Comparison of ENCODE assay signal across 18 mouse cellular contexts in the genomic region with DNA sequence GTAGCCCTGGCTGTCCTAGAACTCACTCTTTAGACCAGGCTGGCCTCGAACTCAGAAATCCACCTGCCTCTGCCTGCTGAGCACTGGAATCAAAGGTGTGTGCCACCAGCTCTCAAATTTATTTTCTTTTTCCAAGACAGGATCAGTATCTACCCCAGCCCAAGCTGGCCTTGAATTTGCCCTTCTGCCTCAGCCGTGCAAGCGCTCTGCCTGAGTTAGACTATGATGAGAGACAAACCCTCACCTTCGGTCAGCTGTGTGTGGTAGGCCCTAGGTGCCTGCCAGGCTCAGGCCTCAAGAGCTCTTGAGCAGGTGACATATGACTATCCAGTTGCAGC. TPM values are rescaled to one million over a fixed set of nuclear protein-coding genes. Genes with fewer than 3 reads are reported as not detected.
A peak's percentile ranks its signal among the peaks of the same experiment; 100 is the strongest.
DNase-seq lines count a peak whose midpoint lies in the region; ATAC-seq and TF ChIP-seq lines count a peak whose summit lies in the region.
"Had no signal": no experiment of that assay in that cellular context is flagged by ENCODE, and none has a peak within 500 bp of the region (broad histone marks: within the 10 kb centered on the region; RNA-seq: fewer than 3 reads in every experiment).

No protein-coding gene starts in this region.

- H3K27me3 ChIP-seq in heart, adult 2 months (ENCODE audit: control insufficient read depth, insufficient read depth, low read length): no peaks in the 10 kb centered on the region
- no peaks in the 10 kb centered on the region for H3K27me3 ChIP-seq in liver, adult 2 months (ENCODE audit: control insufficient read depth, insufficient read depth, low read length)
- no peaks in the 10 kb centered on the region for H3K27me3 ChIP-seq in MEL (ENCODE audit: control insufficient read depth in 1 of 2, insufficient read depth in 2 of 2, low read length in 2 of 2)
- H3K27me3 ChIP-seq in liver, embryonic 13.5 days: no peaks in the 10 kb centered on the region
- no peaks in the 10 kb centered on the region for H3K27me3 ChIP-seq in forebrain, embryonic 16.5 days (replicated peaks; ENCODE audit: control insufficient read depth, insufficient read depth, low read length)
- H3K27me3 ChIP-seq: hindbrain, embryonic 15.5 days; limb, embryonic 13.5 days; midbrain, embryonic 12.5 days; neural tube, embryonic 15.5 days had no signal

- H3K9me3 ChIP-seq in MEL (replicated peaks; ENCODE audit: insufficient read depth, low read length): no peaks in the 10 kb centered on the region
- no peaks in the 10 kb centered on the region for H3K9me3 ChIP-seq in liver, embryonic 13.5 days (replicated peaks)
- no peaks in the 10 kb centered on the region for H3K9me3 ChIP-seq in forebrain, embryonic 16.5 days (ENCODE audit: control insufficient read depth, low read length)
- H3K9me3 ChIP-seq: hindbrain, embryonic 15.5 days; limb, embryonic 13.5 days; midbrain, embryonic 12.5 days; neural tube, embryonic 15.5 days had no signal

- no peak overlapping the region for H3K4me2 ChIP-seq in liver, embryonic 13.5 days
- H3K4me2 ChIP-seq in forebrain, embryonic 16.5 days (ENCODE audit: low read length): no peak overlapping the region
- H3K4me2 ChIP-seq: hindbrain, embryonic 15.5 days; midbrain, embryonic 12.5 days had no signal

- no peak for ATAC-seq in liver, embryonic 13.5 days (ENCODE audit: low read depth)
- ATAC-seq in forebrain, embryonic 16.5 days: no peak
- ATAC-seq: intestine, postnatal 0 days had no signal

- no peak for TF ChIP-seq CTCF in heart, adult 2 months (IDR thresholded peaks at IDR 0.05)
- TF ChIP-seq CTCF in liver, adult 2 months (IDR thresholded peaks at IDR 0.05; ENCODE audit: low read depth, low read length): no peak
- no peak for TF ChIP-seq CTCF in MEL (IDR thresholded peaks at IDR 0.05 in 2 of 3, conservative IDR thresholded peaks at IDR 0.05 in 1 of 3; ENCODE audit: control insufficient read depth in 1 of 3, insufficient read depth in 1 of 3, low read depth in 2 of 3, low read length in 3 of 3, poor library complexity in 1 of 3, severe bottlenecking in 1 of 3)

- no peak overlapping the region for H3K4me3 ChIP-seq in heart, adult 2 months
- H3K4me3 ChIP-seq in liver, adult 2 months (ENCODE audit: insufficient read depth, low read depth, low read length): no peak overlapping the region
- H3K4me3 ChIP-seq in MEL (ENCODE audit: control insufficient read depth in 1 of 2, insufficient read depth in 1 of 2, low read depth in 2 of 2, low read length in 2 of 2): no peak overlapping the region
- no peak overlapping the region for H3K4me3 ChIP-seq in liver, embryonic 13.5 days (replicated peaks)
- no peak overlapping the region for H3K4me3 ChIP-seq in forebrain, embryonic 16.5 days (replicated peaks; ENCODE audit: low read length)
- H3K4me3 ChIP-seq: hindbrain, embryonic 15.5 days; midbrain, embryonic 12.5 days; neural tube, embryonic 15.5 days had no signal

- H3K79me2 ChIP-seq in heart, adult 2 months (replicated peaks; ENCODE audit: control insufficient read depth, insufficient read depth, low read length): no peaks in the 10 kb centered on the region
- H3K79me2 ChIP-seq in liver, adult 2 months (ENCODE audit: control insufficient read depth, insufficient read depth, low read length): peaks cover 21% of the 10 kb centered on the region; the same call in 1 of the 2 replicates
- peaks cover 21% of the 10 kb centered on the region for H3K79me2 ChIP-seq in MEL (ENCODE audit: control insufficient read depth, insufficient read depth, low read length, poor library complexity)

- TF ChIP-seq EP300 in heart, adult 2 months (IDR thresholded peaks at IDR 0.05; ENCODE audit: insufficient read depth, low read depth, low read length): no peak
- TF ChIP-seq EP300 in MEL (IDR thresholded peaks at IDR 0.05; ENCODE audit: low read depth in 1 of 2, low read length in 2 of 2): no peak

- no peak for TF ChIP-seq POLR2A in heart, adult 2 months (IDR thresholded peaks at IDR 0.05; ENCODE audit: insufficient read depth, low read depth, low read length)
- no peak for TF ChIP-seq POLR2A in liver, adult 2 months (IDR thresholded peaks at IDR 0.05; ENCODE audit: extremely low read depth, insufficient read depth, low read length)
- TF ChIP-seq POLR2A in MEL (IDR thresholded peaks at IDR 0.05; ENCODE audit: control insufficient read depth in 1 of 2, insufficient read depth in 1 of 2, low read depth in 1 of 2, low read length in 2 of 2, poor library complexity in 1 of 2): no peak; a peak in 1 of 4 replicates

- H3K9ac ChIP-seq in heart, adult 2 months (ENCODE audit: low read depth, low read length): no peak overlapping the region
- no peak overlapping the region for H3K9ac ChIP-seq in liver, adult 2 months (ENCODE audit: low read depth, low read length)
- H3K9ac ChIP-seq in MEL (ENCODE audit: control insufficient read depth, low read depth, low read length, poor library complexity, severe bottlenecking): peak overlapping the region; percentile 71
- H3K9ac ChIP-seq in liver, embryonic 13.5 days: no peak overlapping the region
- H3K9ac ChIP-seq in forebrain, embryonic 16.5 days (replicated peaks; ENCODE audit: low read depth, low read length): no peak overlapping the region
- H3K9ac ChIP-seq: hindbrain, embryonic 15.5 days; limb, embryonic 13.5 days; midbrain, embryonic 12.5 days; neural tube, embryonic 15.5 days had no signal

- intact Hi-C loops in heart, adult 2 months (cut with DNase I): no loop called here
- intact Hi-C loops in heart, postnatal 10 days (cut with DNase I): no loop called here

- H3K27ac ChIP-seq in heart, adult 2 months: peak overlapping the region; percentile 56; the same call in 1 of the 2 replicates
- H3K27ac ChIP-seq in liver, adult 2 months (replicated peaks; ENCODE audit: insufficient read depth, low read depth, low read length): peak overlapping the region; percentile 38
- H3K27ac ChIP-seq in MEL (ENCODE audit: control insufficient read depth, low read depth, low read length): peak overlapping the region; percentile 99
- peak overlapping the region; percentile 24 for H3K27ac ChIP-seq in liver, embryonic 13.5 days
- H3K27ac ChIP-seq in forebrain, embryonic 16.5 days (ENCODE audit: low read length): no peak overlapping the region
- H3K27ac ChIP-seq: hindbrain, embryonic 15.5 days; midbrain, embryonic 12.5 days; neural tube, embryonic 15.5 days had no signal

- peaks cover 14% of the 10 kb centered on the region for H3K4me1 ChIP-seq in heart, adult 2 months (ENCODE audit: control insufficient read depth, insufficient read depth, low read length)
- peaks cover 31% of the 10 kb centered on the region for H3K4me1 ChIP-seq in liver, adult 2 months (ENCODE audit: control insufficient read depth, insufficient read depth, low read length)
- H3K4me1 ChIP-seq in MEL (ENCODE audit: control insufficient read depth in 1 of 2, insufficient read depth in 2 of 2, low read length in 2 of 2): peaks cover 41 to 52% of the 10 kb centered on the region in 2 experiments
- H3K4me1 ChIP-seq in liver, embryonic 13.5 days (replicated peaks): peaks cover 61% of the 10 kb centered on the region
- H3K4me1 ChIP-seq in forebrain, embryonic 16.5 days (replicated peaks; ENCODE audit: control insufficient read depth, insufficient read depth, low read length): peaks cover 9% of the 10 kb centered on the region

- no peak for DNase-seq in heart, adult 2 months
- DNase-seq in heart, postnatal 10 days: no peak
- no peak for DNase-seq in liver, adult 2 months (ENCODE audit: extremely low read depth, low read depth, low spot score)
- no peak for DNase-seq in liver
- no peak for DNase-seq in MEL (ENCODE audit: low read depth, low spot score)
- no peak for DNase-seq in liver, embryonic 13.5 days
- DNase-seq in gastrocnemius, adult 8-10 months (ENCODE audit: low spot score in 2 of 2): no peak
- DNase-seq: cerebellum, postnatal 25 days; heart, postnatal 14 days; kidney, postnatal 4 days; right cerebral cortex, postnatal 4 days had no signal

- peaks cover 52% of the 10 kb centered on the region for H3K36me3 ChIP-seq in heart, adult 2 months (ENCODE audit: control insufficient read depth, insufficient read depth, low read length)
- peaks cover 45% of the 10 kb centered on the region for H3K36me3 ChIP-seq in liver, adult 2 months (ENCODE audit: control insufficient read depth, insufficient read depth, low read length)
- H3K36me3 ChIP-seq in MEL (ENCODE audit: control insufficient read depth in 1 of 2, insufficient read depth in 2 of 2, low read length in 2 of 2): peaks cover 0 to 62% of the 10 kb centered on the region in 2 experiments; a peak in 3 of 4 replicates
- peaks cover 26% of the 10 kb centered on the region for H3K36me3 ChIP-seq in liver, embryonic 13.5 days
- no peaks in the 10 kb centered on the region for H3K36me3 ChIP-seq in forebrain, embryonic 16.5 days (ENCODE audit: control insufficient read depth, insufficient read depth)
- H3K36me3 ChIP-seq: hindbrain, embryonic 15.5 days; midbrain, embryonic 12.5 days; neural tube, embryonic 15.5 days had no signal

- WGBS in heart, adult 2 months: 82% methylated on average over 4 of the region's 4 CpGs
- WGBS in liver, adult 2 months: 57% methylated on average over 4 of the region's 4 CpGs
- 69% methylated on average over 4 of the region's 4 CpGs for WGBS in liver, embryonic 13.5 days (ENCODE audit: insufficient replicate concordance)
- 94% methylated on average over 4 of the region's 4 CpGs for WGBS in forebrain, embryonic 16.5 days

- TF ChIP-seq RAD21 in MEL (IDR thresholded peaks at IDR 0.05; ENCODE audit: low read depth, low read length): no peak

RNA-seq across cellular contexts. Expression of gene Cflar, which starts 5.5 kb away (rescaled TPM):
- total RNA-seq in heart, adult 2 months (2021): 10 to 100 TPM; 50.2 to 63.0 TPM
- 21.7 and 39.1 TPM in 2 replicates for polyA plus RNA-seq in heart, adult 2 months (2012; rRNA removed)
- 10 to 100 TPM; 65.7 to 68.1 TPM for total RNA-seq in heart, postnatal 10 days (2021)
- 95.0 and 98.7 TPM in 2 replicates for total RNA-seq in liver, adult 2 months (2014; rRNA removed)
- 43.5 and 45.7 TPM in 2 replicates for polyA plus RNA-seq in liver, adult 2 months (2012; rRNA removed)
- total RNA-seq in MEL (2012; rRNA removed): 12.6 and 13.1 TPM in 2 replicates
- 10 to 100 TPM in 1 of 2 experiments, not detected in 1; 13.2 TPM for polyA plus RNA-seq in MEL (2012; ENCODE audit: insufficient read depth in 1 of 2, insufficient read length in 2 of 2, low read depth in 1 of 2, low replicate concordance in 2 of 2, missing spikeins in 1 of 2)
- polyA plus RNA-seq in liver, embryonic 13.5 days (2015; fragmentation: Nextera tagmentation; extraction: Ambion mirVana): 12.7 and 16.3 TPM in 2 replicates
- 15.8 and 18.1 TPM in 2 replicates for polyA plus RNA-seq in forebrain, embryonic 16.5 days (2015; fragmentation: Nextera tagmentation; extraction: Ambion mirVana)
- 10 to 100 TPM; 31.3 to 39.7 (median 38.9) TPM for total RNA-seq in gastrocnemius, adult 8-10 months (2022)

RNA-seq across cellular contexts. Expression of gene Als2cr12, which starts 21.1 kb away (rescaled TPM):
- total RNA-seq in heart, adult 2 months (2021): not detected
- 0.49 TPM in 1 of 2 replicates, not detected in the other for polyA plus RNA-seq in heart, adult 2 months (2012; rRNA removed)
- total RNA-seq in heart, postnatal 10 days (2021): under 1 TPM in 1 of 2 experiments, not detected in 1; 0.60 TPM
- total RNA-seq in liver, adult 2 months (2014; rRNA removed): 0.13 and 0.74 TPM in 2 replicates
- polyA plus RNA-seq in liver, adult 2 months (2012; rRNA removed): 0.07 TPM in 1 of 2 replicates, not detected in the other
- total RNA-seq in MEL (2012; rRNA removed): 0.10 TPM in 1 of 2 replicates, not detected in the other
- not detected for polyA plus RNA-seq in MEL (2012; ENCODE audit: insufficient read depth in 1 of 2, insufficient read length in 2 of 2, low read depth in 1 of 2, low replicate concordance in 2 of 2, missing spikeins in 1 of 2)
- polyA plus RNA-seq in liver, embryonic 13.5 days (2015; fragmentation: Nextera tagmentation; extraction: Ambion mirVana): not detected in 2 replicates
- not detected in 2 replicates for polyA plus RNA-seq in forebrain, embryonic 16.5 days (2015; fragmentation: Nextera tagmentation; extraction: Ambion mirVana)
- not detected for total RNA-seq in gastrocnemius, adult 8-10 months (2022)
- total RNA-seq: heart, postnatal 14 days had no signal
- polyA plus RNA-seq: forebrain, embryonic 11.5 days; hindbrain, embryonic 15.5 days; limb, embryonic 13.5 days; midbrain, embryonic 12.5 days; neural tube, embryonic 15.5 days had no signal
